In the genomic region with DNA sequence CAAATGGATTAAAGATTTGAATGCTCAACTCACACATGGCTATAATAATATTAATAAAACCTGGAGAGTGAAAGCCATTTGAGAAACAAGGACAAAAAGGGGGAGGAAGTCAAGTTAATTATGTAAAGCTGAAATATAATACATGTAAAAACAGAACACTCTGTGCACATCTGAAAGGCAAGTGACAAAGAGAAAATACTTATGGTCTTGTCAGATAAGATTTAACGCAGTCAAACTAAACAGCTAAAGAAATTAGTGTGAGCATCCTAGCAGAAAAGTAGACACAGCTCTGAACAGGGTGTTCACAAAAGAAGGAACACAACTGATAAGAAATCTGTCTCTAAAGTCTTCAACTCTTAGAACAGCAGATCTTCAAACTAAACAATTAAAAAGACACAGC, we compare ENCODE assay signal across 27 mouse cellular contexts.
"Had no signal": no experiment of that assay in that cellular context is flagged by ENCODE, and none has a peak within 500 bp of the region (broad histone marks: within the 10 kb centered on the region; RNA-seq: fewer than 3 reads in every experiment).

No protein-coding gene starts in this region.

- H3K27me3 ChIP-seq: embryonic facial prominence, embryonic 12.5 days; embryonic facial prominence, embryonic 13.5 days; embryonic facial prominence, embryonic 15.5 days; forebrain, embryonic 12.5 days; forebrain, embryonic 13.5 days; forebrain, embryonic 15.5 days had no signal

- H3K4me2 ChIP-seq: embryonic facial prominence, embryonic 12.5 days; embryonic facial prominence, embryonic 13.5 days; embryonic facial prominence, embryonic 15.5 days; forebrain, embryonic 12.5 days; forebrain, embryonic 13.5 days; forebrain, embryonic 15.5 days had no signal

- H3K9me3 ChIP-seq: embryonic facial prominence, embryonic 10.5 days; embryonic facial prominence, embryonic 12.5 days; embryonic facial prominence, embryonic 13.5 days; embryonic facial prominence, embryonic 15.5 days; forebrain, embryonic 10.5 days; forebrain, embryonic 12.5 days; forebrain, embryonic 13.5 days; forebrain, embryonic 15.5 days had no signal

- H3K4me3 ChIP-seq: embryonic facial prominence, embryonic 10.5 days; embryonic facial prominence, embryonic 12.5 days; embryonic facial prominence, embryonic 13.5 days; embryonic facial prominence, embryonic 15.5 days; erythroblast, embryonic 14.5 days; forebrain, embryonic 10.5 days; forebrain, embryonic 12.5 days; forebrain, embryonic 13.5 days; forebrain, embryonic 15.5 days; gastrocnemius, adult 2 months had no signal

- H3K9ac ChIP-seq: embryonic facial prominence, embryonic 12.5 days; embryonic facial prominence, embryonic 13.5 days; embryonic facial prominence, embryonic 15.5 days; forebrain, embryonic 12.5 days; forebrain, embryonic 13.5 days; forebrain, embryonic 15.5 days; forebrain, postnatal 0 days had no signal

- ATAC-seq: forebrain, embryonic 13.5 days; forebrain, embryonic 14.5 days; forebrain, embryonic 15.5 days; forebrain, embryonic 16.5 days; forebrain, postnatal 0 days had no signal

- DNase-seq: cerebellum, adult 2 months; cerebellum, adult 8-10 months; cerebellum, adult 9-10 months; cerebellum, adult 9-11 months; cerebellum, postnatal 10 days; cerebellum, postnatal 14 days; cerebellum, postnatal 25 days; cerebellum, postnatal 36 days; embryo, embryonic 11 days; forebrain, postnatal 0 days; gastrocnemius, adult 2 months; gastrocnemius, postnatal 10 days; gastrocnemius, postnatal 14 days; gastrocnemius, postnatal 25 days; gastrocnemius, postnatal 36 days; heart, adult 18-20 months had no signal

- H3K27ac ChIP-seq: embryonic facial prominence, embryonic 10.5 days; embryonic facial prominence, embryonic 12.5 days; embryonic facial prominence, embryonic 13.5 days; embryonic facial prominence, embryonic 15.5 days; forebrain, embryonic 10.5 days; forebrain, embryonic 12.5 days; forebrain, embryonic 13.5 days; forebrain, embryonic 15.5 days; gastrocnemius, adult 2 months had no signal

- H3K36me3 ChIP-seq: embryonic facial prominence, embryonic 10.5 days; embryonic facial prominence, embryonic 12.5 days; embryonic facial prominence, embryonic 13.5 days; embryonic facial prominence, embryonic 15.5 days; forebrain, embryonic 10.5 days; forebrain, embryonic 12.5 days; forebrain, embryonic 15.5 days had no signal

- H3K4me1 ChIP-seq: embryonic facial prominence, embryonic 15.5 days; forebrain, embryonic 12.5 days; forebrain, embryonic 13.5 days had no signal
